Mouse (Mus musculus) ovary, adult 2 months (tissue): ENCODE data around the gene Ddhd1. TPM values are rescaled to one million over a fixed set of nuclear protein-coding genes. Genes with fewer than 3 reads are reported as not detected.

Experiments used
- polyA plus RNA-seq: library from polyadenylated mRNA; depleted of rRNA; stranded (reverse); fragments of >200 nt; gene quantifications from 2 replicates; pipeline ENCODE4 v1.2.3, GENCODE M21; 2012; rRNA removed

Ddhd1 gene
- polyA plus RNA-seq, result 19.8 and 24.5 TPM in 2 replicates

GRCm38 (mm10) chr14:45657641-45658611 is at the start of gene Ddhd1:
Gene Ddhd1 (minus strand): TSS chr14:45658143.

Other genes starting within 250 kb of the Ddhd1 start
- 46.0 and 47.5 TPM in 2 replicates for gene Fermt2, start 128.0 kb downstream of the Ddhd1 start, polyA plus RNA-seq